Mouse (Mus musculus): ENCODE measurements around the gene B3gntl1. TPM values are rescaled to one million over a fixed set of nuclear protein-coding genes. Genes with fewer than 3 reads are reported as not detected.

The B3gntl1 gene
- total RNA-seq (2014; rRNA removed) (9.3 and 11.0 TPM in 2 replicates), polyA plus RNA-seq (2015; fragmentation: Nextera tagmentation; extraction: Ambion mirVana) (5.1 and 6.1 TPM in 2 replicates)

DNA sequence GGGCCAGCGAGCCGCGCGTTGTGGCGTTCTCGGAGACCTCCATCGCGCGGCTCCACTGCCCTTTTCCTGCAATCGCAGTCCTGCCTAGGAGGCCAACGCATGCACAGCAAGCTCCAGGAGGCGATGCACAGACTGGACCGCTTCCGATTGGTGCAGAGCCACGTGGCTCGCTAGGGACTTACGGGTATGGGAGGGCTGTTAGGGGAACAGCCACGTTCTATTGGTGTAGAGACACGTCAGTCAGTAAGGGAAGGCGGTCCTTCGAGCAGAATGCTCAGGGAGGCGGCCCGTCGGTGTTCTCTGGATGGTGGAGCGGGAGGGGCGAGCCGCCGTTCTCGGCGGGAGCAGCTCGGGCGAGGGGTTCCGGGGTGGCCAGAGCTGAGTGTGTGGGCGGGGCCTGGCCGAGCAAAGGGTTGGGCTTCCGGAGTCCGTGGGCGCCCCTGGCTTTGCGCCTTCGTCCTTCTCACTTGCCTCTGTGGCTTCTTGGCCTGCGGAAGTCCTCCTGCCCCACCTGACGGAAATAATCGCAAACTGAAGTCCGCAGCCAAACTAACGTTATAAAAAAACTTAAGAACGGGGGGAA lies at the start of gene B3gntl1:
TSS of gene B3gntl1 (minus strand) at position 164 of the 583 bp plus-strand sequence.
- WGBS: under 1% methylated on average over 46 of the region's 46 CpGs
- peaks cover 6% of the 10 kb centered on the region; the same call in 1 of the 2 replicates for H3K4me1 ChIP-seq (ENCODE audit: insufficient read depth)
- no peaks in the 10 kb centered on the region for H3K9me3 ChIP-seq (ENCODE audit: low read length)
- H3K4me2 ChIP-seq (ENCODE audit: low read depth): peak within 1 kb of the TSS; percentile 64
- 0 out of 2 replicates have a peak, but pooled peaks cover 4% of the 10 kb centered on the region for H3K36me3 ChIP-seq (ENCODE audit: insufficient read depth)
- H3K4me3 ChIP-seq (ENCODE audit: low read depth, low read length): peak within 1 kb of the TSS; percentile 67
- peak within 1 kb of the TSS; percentile 92 for H3K27ac ChIP-seq (ENCODE audit: low read depth, low read length)
- H3K27me3 ChIP-seq (ENCODE audit: insufficient read depth, low read length): no peaks in the 10 kb centered on the region
- DNase-seq (peak; percentile 100), ATAC-seq (peak; percentile 100)
- peak within 1 kb of the TSS; percentile 70 for H3K9ac ChIP-seq
- no peak; the same call in none of the 2 replicates for TF ChIP-seq CTCF (IDR thresholded peaks at IDR 0.05; ENCODE audit: low read depth)

DNA sequence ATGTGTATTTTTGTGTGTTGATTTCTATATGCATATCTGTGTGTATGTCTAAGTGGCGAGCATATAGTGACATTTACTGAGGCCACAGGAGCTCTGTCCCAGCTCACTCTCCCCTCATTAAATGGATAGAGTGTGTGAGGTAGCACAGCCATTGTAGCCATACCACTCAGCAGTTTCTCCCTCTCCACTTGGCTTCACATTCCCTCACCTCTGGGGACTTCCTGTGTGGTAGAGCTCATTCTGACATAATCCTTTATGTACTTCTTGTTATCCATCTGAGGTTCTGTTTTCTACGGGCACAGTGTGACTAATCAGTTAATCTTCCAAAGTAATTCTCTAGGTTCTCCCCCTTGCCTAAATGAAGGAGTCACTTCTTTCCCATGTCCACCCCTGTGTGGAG lies 49.5 kb upstream of the B3gntl1 start:
- Histone ChIP-seq H3K4me3 (ENCODE audit: low read depth, low read length) (no peak overlapping the region), H3K27me3 (ENCODE audit: insufficient read depth, low read length) (no peaks in the 10 kb centered on the region), H3K9me3 (ENCODE audit: low read length) (no peaks in the 10 kb centered on the region), H3K27ac (ENCODE audit: low read depth, low read length) (no peak overlapping the region), H3K4me1 (ENCODE audit: insufficient read depth) (no peaks in the 10 kb centered on the region), H3K36me3 (ENCODE audit: insufficient read depth) (no peaks in the 10 kb centered on the region), H3K4me2 (ENCODE audit: low read depth) (no peak overlapping the region), H3K9ac (no peak overlapping the region)
- 71% methylated on average over 2 of the region's 2 CpGs for WGBS
- TF ChIP-seq CTCF (IDR thresholded peaks at IDR 0.05; ENCODE audit: low read depth): no peak
- ATAC-seq (no peak), DNase-seq (no peak)

DNA sequence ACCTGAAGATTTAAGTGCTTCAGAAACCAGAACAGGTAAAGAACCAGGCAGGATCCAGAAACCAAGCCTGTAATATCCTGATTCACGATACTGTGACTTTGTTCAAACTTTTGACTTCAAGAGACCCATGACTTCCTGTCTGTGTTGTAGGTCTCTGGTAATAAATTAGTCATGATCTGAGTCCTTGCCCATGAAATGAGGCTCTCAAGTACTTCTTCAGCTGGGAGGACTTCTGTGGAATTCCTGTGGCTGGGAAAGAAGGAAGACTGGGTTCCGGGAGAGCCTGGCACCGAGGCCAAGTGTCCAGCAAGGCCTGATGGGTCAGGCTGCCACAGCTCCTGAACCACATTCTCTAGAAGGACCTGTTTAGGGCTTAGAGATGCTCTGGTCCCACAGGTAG lies 47.8 kb upstream of the B3gntl1 start:
- Histone ChIP-seq H3K9me3 (ENCODE audit: low read length) (no peaks in the 10 kb centered on the region), H3K27me3 (ENCODE audit: insufficient read depth, low read length) (no peaks in the 10 kb centered on the region), H3K9ac (no peak overlapping the region), H3K4me2 (ENCODE audit: low read depth) (no peak overlapping the region), H3K4me1 (ENCODE audit: insufficient read depth) (no peaks in the 10 kb centered on the region), H3K27ac (ENCODE audit: low read depth, low read length) (no peak overlapping the region), H3K36me3 (ENCODE audit: insufficient read depth) (no peaks in the 10 kb centered on the region), H3K4me3 (ENCODE audit: low read depth, low read length) (no peak overlapping the region)
- DNase-seq: no peak
- 89% methylated on average over 3 of the region's 3 CpGs for WGBS
- TF ChIP-seq CTCF (IDR thresholded peaks at IDR 0.05; ENCODE audit: low read depth): no peak
- no peak for ATAC-seq

DNA sequence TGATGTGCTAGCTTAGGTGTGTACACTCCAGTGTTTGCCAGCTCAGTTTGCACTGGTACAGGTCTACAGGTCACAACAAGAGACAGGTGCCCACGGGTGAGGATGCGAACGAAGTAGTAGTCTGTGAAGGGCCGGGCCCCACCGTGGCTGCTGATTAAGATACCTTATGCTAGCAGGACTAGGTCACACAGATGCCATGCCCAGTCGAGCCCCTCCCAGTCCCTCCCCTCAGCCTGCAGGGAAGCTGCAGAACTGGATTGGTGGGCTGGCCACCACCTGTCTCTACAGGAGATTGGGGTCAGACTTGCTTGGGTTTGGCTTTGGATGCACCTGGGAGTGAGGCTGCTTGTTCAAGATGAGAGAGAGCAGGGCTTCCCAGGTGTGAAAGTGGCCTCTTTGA lies 44.8 kb upstream of the B3gntl1 start:
- ATAC-seq (no peak), DNase-seq (no peak)
- WGBS: 73% methylated on average over 6 of the region's 6 CpGs
- Histone ChIP-seq H3K4me3 (ENCODE audit: low read depth, low read length) (no peak overlapping the region), H3K4me1 (ENCODE audit: insufficient read depth) (no peaks in the 10 kb centered on the region), H3K27ac (ENCODE audit: low read depth, low read length) (no peak overlapping the region), H3K9me3 (ENCODE audit: low read length) (no peaks in the 10 kb centered on the region), H3K4me2 (ENCODE audit: low read depth) (no peak overlapping the region), H3K27me3 (ENCODE audit: insufficient read depth, low read length) (no peaks in the 10 kb centered on the region), H3K36me3 (ENCODE audit: insufficient read depth) (no peaks in the 10 kb centered on the region), H3K9ac (no peak overlapping the region)
- TF ChIP-seq CTCF (IDR thresholded peaks at IDR 0.05; ENCODE audit: low read depth): no peak

DNA sequence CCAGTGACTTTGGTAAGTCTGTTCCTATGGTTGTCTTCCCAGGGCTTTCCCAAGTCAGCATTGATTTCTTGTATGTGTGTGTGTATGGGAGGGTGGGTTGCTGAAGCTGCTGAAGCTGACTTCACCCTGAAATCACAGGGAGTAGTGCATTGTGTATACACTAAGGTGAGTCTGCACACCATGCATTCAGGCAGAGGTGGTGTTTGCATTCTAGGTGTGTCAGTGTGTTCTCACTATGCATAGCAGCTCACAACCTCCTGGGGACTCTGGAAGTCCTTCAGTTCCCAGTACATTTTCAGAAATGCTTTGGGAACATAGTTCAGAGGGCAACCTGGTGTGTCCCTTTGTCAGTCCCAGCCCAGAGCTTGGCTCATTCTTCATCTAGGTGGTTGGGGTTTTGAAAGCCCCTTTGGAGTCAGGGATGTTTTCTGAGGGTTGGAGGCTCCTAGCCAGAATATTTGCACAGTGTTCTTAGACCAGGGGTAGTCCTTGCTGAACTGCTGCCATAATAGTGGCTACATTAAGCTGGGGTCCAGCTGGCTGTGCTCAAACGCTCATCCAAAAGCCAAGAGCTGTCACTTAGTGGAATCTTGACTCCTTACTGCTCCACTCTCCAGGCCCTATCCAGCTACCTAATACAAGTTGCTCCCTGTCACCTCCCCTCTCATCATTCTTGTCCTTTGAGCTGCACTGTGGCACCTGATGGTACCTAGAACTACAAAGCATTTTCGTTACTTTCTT lies 42.0 kb upstream of the B3gntl1 start:
- no peak overlapping the region for H3K4me3 ChIP-seq (ENCODE audit: low read depth, low read length)
- no peaks in the 10 kb centered on the region for H3K4me1 ChIP-seq (ENCODE audit: insufficient read depth)
- H3K9ac ChIP-seq: no peak overlapping the region
- no peak for DNase-seq
- WGBS: 79% methylated on average over 2 of the region's 2 CpGs
- no peaks in the 10 kb centered on the region for H3K36me3 ChIP-seq (ENCODE audit: insufficient read depth)
- H3K9me3 ChIP-seq (ENCODE audit: low read length): no peaks in the 10 kb centered on the region
- no peak overlapping the region for H3K4me2 ChIP-seq (ENCODE audit: low read depth)
- H3K27ac ChIP-seq (ENCODE audit: low read depth, low read length): no peak overlapping the region
- TF ChIP-seq CTCF (IDR thresholded peaks at IDR 0.05; ENCODE audit: low read depth): no peak
- no peaks in the 10 kb centered on the region for H3K27me3 ChIP-seq (ENCODE audit: insufficient read depth, low read length)
- ATAC-seq: no peak

DNA sequence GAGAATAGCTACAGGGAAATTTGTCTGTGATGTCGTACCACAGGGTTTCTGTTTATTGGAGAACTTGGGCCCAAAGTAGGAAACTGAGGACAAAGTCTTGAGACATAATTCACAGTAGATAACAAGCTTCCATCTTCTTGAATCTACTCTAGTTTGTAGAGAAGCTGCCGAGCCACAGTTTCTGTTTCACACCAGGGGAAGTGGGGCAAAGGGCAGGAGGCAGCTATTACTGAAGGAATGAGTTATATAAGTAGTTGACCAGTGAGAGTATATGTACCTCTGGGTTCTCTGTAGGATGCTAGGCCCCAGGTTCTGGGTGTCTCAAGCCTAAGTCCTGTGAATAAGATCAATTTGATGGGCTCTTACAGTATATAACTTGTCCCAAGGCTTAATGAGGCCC lies 40.6 kb upstream of the B3gntl1 start:
- H3K27me3 ChIP-seq (ENCODE audit: insufficient read depth, low read length): no peaks in the 10 kb centered on the region
- H3K4me1 ChIP-seq (ENCODE audit: insufficient read depth): no peaks in the 10 kb centered on the region
- no peak overlapping the region for H3K4me3 ChIP-seq (ENCODE audit: low read depth, low read length)
- H3K4me2 ChIP-seq (ENCODE audit: low read depth): no peak overlapping the region
- no peak for ATAC-seq
- DNase-seq: no peak
- WGBS: 91% methylated on average over 2 of the region's 2 CpGs
- TF ChIP-seq CTCF (IDR thresholded peaks at IDR 0.05; ENCODE audit: low read depth): no peak
- no peaks in the 10 kb centered on the region for H3K9me3 ChIP-seq (ENCODE audit: low read length)
- H3K27ac ChIP-seq (ENCODE audit: low read depth, low read length): no peak overlapping the region
- H3K9ac ChIP-seq: no peak overlapping the region
- H3K36me3 ChIP-seq (ENCODE audit: insufficient read depth): no peaks in the 10 kb centered on the region

DNA sequence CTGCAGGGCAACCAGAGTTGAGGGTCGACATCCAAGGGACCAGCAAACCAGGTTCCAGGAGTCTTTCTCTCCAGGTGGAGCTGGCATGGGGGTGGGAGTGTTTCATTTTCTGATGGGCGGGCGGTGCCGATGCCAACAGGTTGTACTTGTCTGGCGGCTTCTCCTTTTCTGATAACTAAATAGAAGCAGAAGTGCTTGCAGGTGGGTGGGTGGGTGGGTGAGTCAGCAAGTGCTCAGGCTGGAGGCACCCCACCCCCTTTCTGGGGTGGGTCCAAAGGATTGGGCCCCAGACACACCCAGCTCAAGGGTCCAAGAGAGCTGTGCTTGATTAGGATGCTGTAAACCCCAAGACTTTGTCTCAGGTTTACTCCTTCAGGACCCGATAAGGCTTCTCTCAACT lies 40.0 kb upstream of the B3gntl1 start:
- H3K36me3 ChIP-seq (ENCODE audit: insufficient read depth): no peaks in the 10 kb centered on the region
- 98% methylated on average over 6 of the region's 6 CpGs for WGBS
- no peak overlapping the region for H3K4me2 ChIP-seq (ENCODE audit: low read depth)
- H3K4me1 ChIP-seq (ENCODE audit: insufficient read depth): no peaks in the 10 kb centered on the region
- no peak overlapping the region for H3K27ac ChIP-seq (ENCODE audit: low read depth, low read length)
- TF ChIP-seq CTCF (IDR thresholded peaks at IDR 0.05; ENCODE audit: low read depth): no peak
- no peak overlapping the region for H3K4me3 ChIP-seq (ENCODE audit: low read depth, low read length)
- ATAC-seq: no peak
- H3K27me3 ChIP-seq (ENCODE audit: insufficient read depth, low read length): no peaks in the 10 kb centered on the region
- H3K9me3 ChIP-seq (ENCODE audit: low read length): no peaks in the 10 kb centered on the region
- H3K9ac ChIP-seq: no peak overlapping the region
- DNase-seq: no peak
